Mouse (Mus musculus) heart, embryonic 10.5 days (tissue): Measurements from ENCODE around the gene Gm44596. TPM values are rescaled to one million over a fixed set of nuclear protein-coding genes. Genes with fewer than 3 reads are reported as not detected.

ENCODE experiments used
- DNase-seq: peaks from one replicate; pipeline ENCODE4 v3.0.0-alpha.2; 2017; ENCODE audit warnings: low spot score
- H3K27ac ChIP-seq: fragments of 300-500 bp; sonication (generic); 2 replicates; pipeline ENCODE4 v1.5.1; 2016; ENCODE audit warnings: mild to moderate bottlenecking
- H3K27me3 ChIP-seq: fragments of 300-500 bp; sonication (generic); 2 replicates; pipeline ENCODE4 v1.6.1; 2016; ENCODE audit warnings: mild to moderate bottlenecking; ENCODE audit not compliant: poor library complexity, insufficient read depth, severe bottlenecking
- H3K36me3 ChIP-seq: fragments of 300-500 bp; sonication (generic); 2 replicates; pipeline ENCODE4 v1.6.1; 2016; ENCODE audit warnings: mild to moderate bottlenecking, moderate library complexity
- H3K4me1 ChIP-seq: fragments of 300-500 bp; sonication (generic); 2 replicates; pipeline ENCODE4 v1.6.1; 2016; ENCODE audit warnings: mild to moderate bottlenecking
- H3K4me3 ChIP-seq: fragments of 300-500 bp; sonication (generic); 2 replicates; pipeline ENCODE4 v1.5.1; 2016; ENCODE audit warnings: mild to moderate bottlenecking, moderate library complexity
- H3K9me3 ChIP-seq: fragments of 300-500 bp; sonication (generic); 2 replicates; pipeline ENCODE4 v1.6.1; 2016; ENCODE audit warnings: mild to moderate bottlenecking, moderate library complexity
- WGBS: fragments of 180-500 bp; shearing (Covaris S2); methylation state at CpG from one replicate; pipeline ENCODE4 v1.1.7; 2016; 5-methylcytosine and 5-hydroxymethylcytosine counted together
- polyA plus RNA-seq: library from polyadenylated mRNA; unstranded; fragments of >200 nt; fragmentation: Nextera tagmentation; extraction: Ambion mirVana; gene quantifications from 2 replicates; pipeline ENCODE4 v1.2.1, GENCODE M21; 2016

Gm44596 gene
- polyA plus RNA-seq, 1 experiment from 2014 or later, result not detected

- no peaks in the 10 kb centered on the region for H3K9me3 ChIP-seq
- WGBS, result under 1% methylated on average over 67 of the region's 67 CpGs
- peak within 1 kb of the TSS; percentile 99 for H3K27ac ChIP-seq
- H3K27me3 ChIP-seq, result no peaks in the 10 kb centered on the region
- peak within 1 kb of the TSS; percentile 98 for H3K4me3 ChIP-seq
- H3K4me1 ChIP-seq, result peaks cover 28% of the 10 kb centered on the region
- H3K36me3 ChIP-seq, result peaks cover 33% of the 10 kb centered on the region
- peak; percentile 95 for DNase-seq
These were observed 63.1 kb downstream of the Gm44596 start, which contains the start of gene Fkbp4 for GRCm38 (mm10) chr6:128438317-128438870. Gene Fkbp4 (minus strand): TSS chr6:128438677.

GRCm38 (mm10) chr6:128438871-128439341, 63.6 kb downstream of the Gm44596 start:
- Histone ChIP-seq H3K4me1 (peaks cover 28% of the 10 kb centered on the region), H3K27ac (peak overlapping the region; percentile 99)
- DNase-seq, result no peak

GRCm38 (mm10) chr6:128440238-128440637, 64.9 kb downstream of the Gm44596 start:
- peaks cover 24% of the 10 kb centered on the region for H3K4me1 ChIP-seq
- H3K36me3 ChIP-seq, result peaks cover 15% of the 10 kb centered on the region
- H3K4me3 ChIP-seq, result no peak overlapping the region
- DNase-seq, result no peak
- H3K27me3 ChIP-seq, result 0 out of 2 replicates have a peak, but pooled peaks cover 7% of the 10 kb centered on the region
- H3K27ac ChIP-seq, result no peak overlapping the region
- WGBS, result 91% methylated on average over 2 of the region's 2 CpGs
- H3K9me3 ChIP-seq, result no peaks in the 10 kb centered on the region

More at GRCm38 (mm10) chr6:128438871-128439341, 63.6 kb downstream of the Gm44596 start:
- Histone ChIP-seq H3K9me3 (no peaks in the 10 kb centered on the region), H3K4me3 (peak overlapping the region; percentile 98), H3K36me3 (peaks cover 28% of the 10 kb centered on the region), H3K27me3 (no peaks in the 10 kb centered on the region)
- 26% methylated on average over 18 of the region's 18 CpGs for WGBS

GRCm38 (mm10) chr6:128445761-128446535, 70.6 kb downstream of the Gm44596 start:
- Histone ChIP-seq H3K4me3 (peak overlapping the region; percentile 36), H3K27ac (peak overlapping the region; percentile 56; the same call in 1 of the 2 replicates), H3K36me3 (no peaks in the 10 kb centered on the region), H3K9me3 (no peaks in the 10 kb centered on the region), H3K27me3 (0 out of 2 replicates have a peak, but pooled peaks cover 7% of the 10 kb centered on the region), H3K4me1 (peaks cover 3% of the 10 kb centered on the region; the same call in 1 of the 2 replicates)
- DNase-seq, result no peak
- WGBS, result 13% methylated on average over 14 of the region's 14 CpGs

DNA sequence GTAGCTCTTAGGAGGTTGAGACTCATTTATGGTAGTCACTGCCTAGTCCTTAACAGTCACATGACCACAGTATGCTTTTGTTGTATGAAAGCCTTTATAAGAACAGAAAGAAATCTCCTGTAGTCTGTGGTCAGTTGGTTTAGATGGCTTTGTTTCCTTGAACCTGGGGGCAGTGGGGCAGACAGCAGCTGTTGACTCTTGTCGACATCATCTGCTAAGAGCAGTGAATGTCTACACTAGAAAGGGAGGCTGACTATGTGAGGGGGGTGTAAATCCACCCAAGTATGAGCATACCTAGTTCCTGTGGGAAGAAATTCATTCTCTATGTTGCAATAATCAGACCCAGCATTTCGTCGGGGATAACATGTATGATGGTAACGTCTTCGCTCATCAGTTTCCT, 71.8 kb downstream of the Gm44596 start:
- Histone ChIP-seq H3K27ac (no peak overlapping the region), H3K36me3 (no peaks in the 10 kb centered on the region), H3K9me3 (no peaks in the 10 kb centered on the region), H3K27me3 (0 out of 2 replicates have a peak, but pooled peaks cover 7% of the 10 kb centered on the region), H3K4me1 (peaks cover 3% of the 10 kb centered on the region; the same call in 1 of the 2 replicates), H3K4me3 (no peak overlapping the region)
- no peak for DNase-seq
- WGBS, result 95% methylated on average over 5 of the region's 5 CpGs

GRCm38 (mm10) chr6:128455835-128456605, 80.7 kb downstream of the Gm44596 start:
- H3K4me1 ChIP-seq, result no peaks in the 10 kb centered on the region
- DNase-seq, result no peak
- WGBS, result 78% methylated on average over 12 of the region's 12 CpGs
- no peaks in the 10 kb centered on the region for H3K36me3 ChIP-seq
- H3K27ac ChIP-seq, result no peak overlapping the region
- H3K9me3 ChIP-seq, result no peaks in the 10 kb centered on the region
- no peaks in the 10 kb centered on the region for H3K27me3 ChIP-seq
- H3K4me3 ChIP-seq, result no peak overlapping the region

Other genes with a start within 250 kb of the Gm44596 start
- 111 and 177 TPM in 2 replicates for gene Tspan9, start 231.9 kb upstream of the Gm44596 start, polyA plus RNA-seq
- 4.2 and 4.9 TPM in 2 replicates for gene Tead4, start 74.7 kb upstream of the Gm44596 start, polyA plus RNA-seq
- 13.1 and 16.1 TPM in 2 replicates for gene Tulp3, start 19.7 kb upstream of the Gm44596 start, polyA plus RNA-seq
- gene Rhno1, start 12.6 kb upstream of the Gm44596 start, polyA plus RNA-seq, result 97.3 and 121 TPM in 2 replicates
- 31.2 and 33.4 TPM in 2 replicates for gene Foxm1, start 12.5 kb upstream of the Gm44596 start, polyA plus RNA-seq
- 0.29 TPM in 1 of 2 replicates, not detected in the other for gene Tex52, start within 50 bp of the Gm44596 start, polyA plus RNA-seq
- 2.1 and 2.4 TPM in 2 replicates for gene Nrip2, start 23.8 kb downstream of the Gm44596 start, polyA plus RNA-seq
- 36.9 and 37.1 TPM in 2 replicates for gene Itfg2, start 49.4 kb downstream of the Gm44596 start, polyA plus RNA-seq
- gene Fkbp4, start 63.2 kb downstream of the Gm44596 start, polyA plus RNA-seq, result 362 and 541 TPM in 2 replicates
- gene Pzp, start 151.2 kb downstream of the Gm44596 start, polyA plus RNA-seq, result 0.15 and 0.57 TPM in 2 replicates
- 0.20 TPM in 1 of 2 replicates, not detected in the other for gene A2ml1, start 206.1 kb downstream of the Gm44596 start, polyA plus RNA-seq
- gene Klrb1a, start 248.0 kb downstream of the Gm44596 start, polyA plus RNA-seq, result not detected in 2 replicates